Mouse (Mus musculus) midbrain, embryonic 14.5 days (tissue): Measurements from ENCODE around the gene Dyx1c1. TPM values are rescaled to one million over a fixed set of nuclear protein-coding genes. Genes with fewer than 3 reads are reported as not detected.

Source experiments
- ATAC-seq: fragments of 200-750 bp; cut with Nextera tagmentation; 2 replicates; pipeline ENCODE4 v1.8.0; 2017; ENCODE audit warnings: moderate number of reproducible peaks, moderate library complexity; ENCODE audit not compliant: low FRiP score, low TSS enrichment
- DNase-seq: peaks from one replicate; pipeline ENCODE4 v3.0.0-alpha.2; 2015
- H3K27ac ChIP-seq: fragments of 300-500 bp; sonication (generic); replicated peaks from 2 replicates; pipeline ENCODE4 v1.5.1; 2014; ENCODE audit warnings: mild to moderate bottlenecking, low read depth, low read length, moderate library complexity
- H3K27me3 ChIP-seq: fragments of 300-500 bp; sonication (generic); 2 replicates; pipeline ENCODE4 v1.6.1; 2014; ENCODE audit warnings: low read length, control low read depth, mixed read lengths; ENCODE audit not compliant: control insufficient read depth, insufficient read depth
- H3K36me3 ChIP-seq: fragments of 300-500 bp; sonication (generic); 2 replicates; pipeline ENCODE4 v1.6.1; 2014; ENCODE audit warnings: low read length, control low read depth; ENCODE audit not compliant: control insufficient read depth, insufficient read depth
- H3K4me1 ChIP-seq: fragments of 300-500 bp; sonication (generic); 2 replicates; pipeline ENCODE4 v1.6.1; 2014; ENCODE audit warnings: mild to moderate bottlenecking, antibody characterized with exemption, low read length, control low read depth; ENCODE audit not compliant: control insufficient read depth, insufficient read depth
- H3K4me2 ChIP-seq: fragments of 300-500 bp; sonication (generic); 2 replicates; pipeline ENCODE4 v1.6.1; 2014; ENCODE audit warnings: mild to moderate bottlenecking, low read length, moderate library complexity
- H3K4me3 ChIP-seq: fragments of 300-500 bp; sonication (generic); replicated peaks from 2 replicates; pipeline ENCODE4 v1.5.1; 2014; ENCODE audit warnings: low read depth, low read length
- H3K9ac ChIP-seq: fragments of 300-500 bp; sonication (generic); replicated peaks from 2 replicates; pipeline ENCODE4 v1.6.1; 2014; ENCODE audit warnings: mild to moderate bottlenecking, low read length, moderate library complexity
- H3K9me3 ChIP-seq: fragments of 300-500 bp; sonication (generic); 2 replicates; pipeline ENCODE4 v1.6.1; 2016; ENCODE audit warnings: low read length, control low read depth, mixed read lengths; ENCODE audit not compliant: control insufficient read depth
- WGBS: fragments of 180-500 bp; shearing (Covaris S2); extraction: QIAGEN DNeasy Blood & Tissue Kit; methylation state at CpG from one replicate; pipeline ENCODE4 v1.1.7; 2014; 5-methylcytosine and 5-hydroxymethylcytosine counted together
- microRNA-seq: library from miRNA; unstranded; fragments of <30 nt; microRNA quantifications from one replicate; pipeline ENCODE4, GENCODE M21; 2016
- polyA plus RNA-seq: library from polyadenylated mRNA; unstranded; fragments of >200 nt; fragmentation: Nextera tagmentation; extraction: Ambion mirVana; gene quantifications from 2 replicates; pipeline ENCODE4 v1.2.1, GENCODE M21; 2014

The Dyx1c1 gene
- polyA plus RNA-seq, 1 experiment from 2014 or later: 1.7 TPM

- H3K4me1 ChIP-seq: no peaks in the 10 kb centered on the region
- H3K27me3 ChIP-seq: no peaks in the 10 kb centered on the region
- no peak overlapping the region for H3K27ac ChIP-seq
- 94% methylated on average over 5 of the region's 5 CpGs for WGBS
- no peak overlapping the region for H3K4me2 ChIP-seq
- H3K9me3 ChIP-seq: no peaks in the 10 kb centered on the region
- ATAC-seq (no peak), DNase-seq (no peak)
- H3K9ac ChIP-seq: no peak overlapping the region
- H3K36me3 ChIP-seq: peaks cover 78% of the 10 kb centered on the region
- H3K4me3 ChIP-seq: no peak overlapping the region
These were observed 62.0 kb downstream of the Dyx1c1 start for GRCm38 (mm10) chr9:73020566-73021097.

Small RNA genes lying within 50 kb of the gene (microRNA-seq; reads per million reads assigned to microRNA genes)
- gene Gm27353: not detected

Other genes with a start within 250 kb of the Dyx1c1 start
- gene Prtg, start 151.9 kb upstream of the Dyx1c1 start, polyA plus RNA-seq: 0.30 and 0.54 TPM in 2 replicates
- 15.5 and 16.3 TPM in 2 replicates for gene Pygo1, start 33.1 kb upstream of the Dyx1c1 start, polyA plus RNA-seq
- not detected in 2 replicates for gene Gm44503, start 67 bp downstream of the Dyx1c1 start, polyA plus RNA-seq
- 20.8 and 25.2 TPM in 2 replicates for gene Ccpg1os, start 26.6 kb downstream of the Dyx1c1 start, polyA plus RNA-seq
- gene Ccpg1, start 26.6 kb downstream of the Dyx1c1 start, polyA plus RNA-seq: 28.4 and 44.1 TPM in 2 replicates
- gene Pigb, start 81.6 kb downstream of the Dyx1c1 start, polyA plus RNA-seq: 13.6 and 16.8 TPM in 2 replicates
- gene Rab27a, start 86.1 kb downstream of the Dyx1c1 start, polyA plus RNA-seq: 0.74 and 1.0 TPM in 2 replicates
- 0.23 and 0.24 TPM in 2 replicates for gene Khdc3, start 143.1 kb downstream of the Dyx1c1 start, polyA plus RNA-seq
- not detected in 2 replicates for gene Gm20509, start 143.7 kb downstream of the Dyx1c1 start, polyA plus RNA-seq
- 121 and 122 TPM in 2 replicates for gene Rsl24d1, start 154.6 kb downstream of the Dyx1c1 start, polyA plus RNA-seq